Mouse (Mus musculus) liver, embryonic 14.5 days (tissue): Measurements from ENCODE around the gene Rtn1. TPM values are rescaled to one million over a fixed set of nuclear protein-coding genes. Genes with fewer than 3 reads are reported as not detected.

Experiments
- ATAC-seq: fragments of 200-750 bp; cut with Nextera tagmentation; 2 replicates; pipeline ENCODE4 v1.8.0; 2017; ENCODE audit warnings: moderate number of reproducible peaks, mild to moderate bottlenecking, moderate library complexity; ENCODE audit not compliant: insufficient read depth
- DNase-seq, 3 experiments: peaks; one replicate each; pipeline ENCODE4 v3.0.0-alpha.2; 2012 to 2013; ENCODE audit warnings: low read depth in 3 of 3, low spot score in 3 of 3
- H3K27ac ChIP-seq: fragments of 300-500 bp; sonication (generic); 2 replicates; pipeline ENCODE4 v1.5.1; 2014; ENCODE audit warnings: moderate library complexity, mild to moderate bottlenecking, control low read depth, inconsistent platforms
- H3K27me3 ChIP-seq: fragments of 300-500 bp; sonication (generic); 2 replicates; pipeline ENCODE4 v1.6.1; 2014; ENCODE audit warnings: mild to moderate bottlenecking, low read length, moderate library complexity; ENCODE audit not compliant: control insufficient read depth, insufficient read depth
- H3K36me3 ChIP-seq: fragments of 300-500 bp; sonication (generic); replicated peaks from 2 replicates; pipeline ENCODE4 v1.6.1; 2014; ENCODE audit warnings: low read depth; ENCODE audit not compliant: control insufficient read depth, insufficient read depth
- H3K4me1 ChIP-seq, 2 experiments: fragments of 200-500 bp in 1 of 2; fragments of 300-500 bp in 1 of 2; sonication (generic) in 1 of 2; replicated peaks; 2 replicates each; pipeline ENCODE4 v1.6.1; 2012 to 2014; ENCODE audit warnings: antibody characterized with exemption in 1 of 2, inconsistent platforms in 1 of 2, low read length in 1 of 2; ENCODE audit not compliant: control insufficient read depth in 2 of 2, insufficient read depth in 2 of 2
- H3K4me2 ChIP-seq: fragments of 300-500 bp; sonication (generic); 2 replicates; pipeline ENCODE4 v1.6.1; 2014; ENCODE audit warnings: low read depth, mild to moderate bottlenecking, control low read depth, moderate library complexity
- H3K4me3 ChIP-seq, 2 experiments: fragments of 200-500 bp in 1 of 2; fragments of 300-500 bp in 1 of 2; sonication (generic) in 1 of 2; 2 replicates each; pipeline ENCODE4 v1.5.1; 2012 to 2014; ENCODE audit warnings: low read depth in 2 of 2, low read length in 2 of 2, mild to moderate bottlenecking in 2 of 2, control low read depth in 1 of 2, inconsistent platforms in 1 of 2, moderate library complexity in 1 of 2; ENCODE audit not compliant: insufficient read depth in 1 of 2
- H3K9ac ChIP-seq: fragments of 300-500 bp; sonication (generic); replicated peaks from 2 replicates; pipeline ENCODE4 v1.6.1; 2014; ENCODE audit warnings: mild to moderate bottlenecking, control low read depth, moderate library complexity
- H3K9me3 ChIP-seq: fragments of 300-500 bp; sonication (generic); 2 replicates; pipeline ENCODE4 v1.6.1; 2016; ENCODE audit warnings: low read length, mixed read lengths; ENCODE audit not compliant: control insufficient read depth
- CTCF ChIP-seq: IDR thresholded peaks from 2 replicates; pipeline ENCODE4 v1.5.1; 2016; ENCODE audit warnings: antibody characterized with exemption, low read depth, control low read depth
- EP300 ChIP-seq: IDR thresholded peaks from 2 replicates; pipeline ENCODE4 v1.6.1; 2016; ENCODE audit warnings: antibody characterized with exemption, low read depth
- WGBS: fragments of 180-500 bp; shearing (Covaris S2); extraction: QIAGEN DNeasy Blood & Tissue Kit; methylation state at CpG from one replicate; pipeline ENCODE4 v1.1.7; 2014; ENCODE audit not compliant: insufficient replicate concordance; 5-methylcytosine and 5-hydroxymethylcytosine counted together
- polyA plus RNA-seq, 2 experiments: library from polyadenylated mRNA; depleted of rRNA in 1 of 2; stranded (reverse) in 1 of 2; unstranded in 1 of 2; fragments of >200 nt; fragmentation: Nextera tagmentation in 1 of 2; extraction: Ambion mirVana in 1 of 2; gene quantifications; 2 replicates each; pipeline versions ENCODE4 v1.2.1 to v1.2.3; 2012 to 2014

Gene Rtn1
- polyA plus RNA-seq, 2 experiments: 0.63 to 1.5 TPM

DNA sequence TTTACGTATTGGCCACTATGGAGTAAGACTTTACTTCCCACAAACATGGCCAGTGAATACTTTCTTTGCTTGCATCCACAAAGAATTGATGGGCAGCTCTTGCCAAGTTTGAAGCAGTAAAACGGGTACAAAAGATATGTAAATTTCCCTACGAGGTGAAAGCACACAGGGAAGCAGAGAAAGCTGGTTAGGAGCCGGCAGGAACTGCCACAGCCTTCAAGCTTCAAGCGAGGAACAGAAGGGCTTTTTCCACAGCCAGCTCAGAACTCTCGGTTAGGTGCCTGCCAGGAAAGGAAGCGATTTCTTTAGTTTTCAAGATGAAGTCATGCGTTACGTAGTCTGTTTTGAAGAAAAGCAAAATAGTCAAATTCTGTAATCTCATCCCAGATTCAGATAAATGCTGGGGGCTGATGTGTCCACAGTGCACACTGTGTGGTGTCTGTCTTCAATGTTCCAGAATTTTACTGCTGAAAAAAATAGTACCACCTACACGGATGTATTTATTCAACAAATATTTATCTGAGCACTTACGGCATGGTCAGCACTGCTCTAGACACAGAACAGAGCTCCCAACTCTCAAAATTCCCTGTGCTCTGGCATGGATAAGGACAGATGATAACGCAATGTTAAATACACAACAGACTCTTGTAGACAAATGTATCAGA, 169.5 kb downstream of the Rtn1 start:
- H3K4me2 ChIP-seq: no peak overlapping the region
- no peaks in the 10 kb centered on the region for H3K36me3 ChIP-seq
- no peak overlapping the region for H3K27ac ChIP-seq
- H3K27me3 ChIP-seq: peaks cover 14% of the 10 kb centered on the region
- ATAC-seq: no peak
- no peak for TF ChIP-seq EP300
- no peak for TF ChIP-seq CTCF
- H3K4me1 ChIP-seq: no peaks in the 10 kb centered on the region
- DNase-seq: no peak
- 46% methylated on average over 12 of the region's 12 CpGs for WGBS
- no peak overlapping the region for H3K4me3 ChIP-seq
- no peak overlapping the region for H3K9ac ChIP-seq
- no peaks in the 10 kb centered on the region for H3K9me3 ChIP-seq

DNA sequence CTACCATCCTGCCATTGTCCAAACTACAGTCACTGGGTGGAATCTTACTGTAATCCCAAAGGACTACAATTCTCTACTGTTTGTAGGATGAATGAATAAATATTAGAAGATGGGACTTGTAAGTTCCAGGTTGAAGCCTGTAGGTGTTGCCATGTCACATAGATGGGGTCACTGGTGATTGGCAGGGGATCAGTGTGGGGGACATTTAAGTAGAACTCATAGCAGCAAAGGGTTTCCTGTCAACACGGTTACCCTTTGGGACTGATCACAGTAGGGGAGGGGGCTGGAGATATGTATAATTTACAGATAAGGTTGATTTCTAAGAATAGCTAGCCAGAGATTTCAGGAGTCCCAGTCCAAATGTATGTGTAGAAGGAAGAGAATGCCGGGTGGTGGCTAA, 171.6 kb downstream of the Rtn1 start:
- Histone ChIP-seq H3K4me2 (no peak overlapping the region), H3K9ac (no peak overlapping the region), H3K27ac (no peak overlapping the region), H3K27me3 (peaks cover 14% of the 10 kb centered on the region), H3K4me1 (no peaks in the 10 kb centered on the region), H3K36me3 (no peaks in the 10 kb centered on the region), H3K4me3 (no peak overlapping the region), H3K9me3 (no peaks in the 10 kb centered on the region)
- ATAC-seq: no peak
- WGBS: 46% methylated on average over 2 of the region's 2 CpGs
- DNase-seq: no peak
- TF ChIP-seq EP300 (no peak), CTCF (no peak)

DNA sequence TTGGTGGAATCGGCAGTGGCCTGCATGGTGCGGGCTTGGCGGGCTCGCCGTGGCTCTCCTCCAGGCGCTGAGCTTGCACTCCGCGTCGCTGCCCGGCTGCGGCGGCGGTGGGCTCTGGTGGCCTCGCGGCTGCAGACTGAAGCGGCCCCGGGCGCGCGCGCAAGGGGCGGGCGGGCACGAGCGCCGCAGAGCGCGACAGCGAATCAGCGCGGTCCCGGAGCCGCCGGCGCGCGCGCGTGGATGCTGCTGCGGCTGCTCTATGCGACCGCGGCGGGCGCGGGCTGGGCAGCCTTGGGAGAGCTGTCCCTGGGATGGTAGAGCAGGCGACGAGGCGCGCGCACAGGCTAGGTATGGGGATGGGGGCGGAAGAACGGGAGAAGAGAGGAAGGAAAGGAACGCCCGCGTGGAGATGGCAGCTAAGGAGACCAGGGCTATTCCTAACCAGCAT, 172.3 kb downstream of the Rtn1 start:
- H3K4me3 ChIP-seq: peak overlapping the region in 1 of 2 experiments; percentile 34; a peak in 2 of 4 replicates
- no peak overlapping the region for H3K9ac ChIP-seq

DNA sequence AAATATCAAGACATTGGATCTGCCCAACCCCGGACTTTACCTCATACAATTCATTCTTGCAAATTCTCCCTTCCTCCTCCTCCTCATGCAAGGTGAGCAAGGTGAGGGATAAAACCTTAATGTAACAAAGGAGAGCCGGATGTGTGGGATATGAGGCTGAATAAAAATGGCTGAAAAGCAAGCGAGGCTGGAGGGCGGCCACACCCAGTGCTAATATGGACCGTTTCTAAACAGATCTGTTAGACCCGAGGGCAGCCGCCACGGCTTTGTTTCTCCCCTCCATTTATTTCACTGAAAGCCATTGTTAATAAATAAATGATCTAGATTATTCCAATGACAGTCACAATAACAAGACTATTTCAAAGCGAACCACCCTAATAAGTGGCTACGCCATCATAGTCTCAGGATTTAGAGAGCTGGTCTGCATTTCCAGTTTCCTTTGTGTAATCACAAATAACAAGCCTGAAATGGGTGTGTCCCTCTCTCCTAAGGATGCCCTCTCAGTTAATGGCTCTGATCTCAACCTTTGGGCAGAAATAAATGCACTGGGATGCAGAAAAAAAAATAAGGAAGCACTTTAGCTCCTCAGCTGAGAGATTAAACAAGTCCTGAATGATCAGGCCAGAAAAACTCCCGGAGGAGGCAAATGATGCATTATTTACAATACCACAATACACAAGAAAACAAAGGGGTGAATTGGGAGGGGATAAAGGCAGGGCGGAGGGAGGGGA, 173.1 kb downstream of the Rtn1 start:
- H3K9ac ChIP-seq: no peak overlapping the region
- H3K4me3 ChIP-seq: no peak overlapping the region

More for the DNA sequence above, 172.3 kb downstream of the Rtn1 start:
- ATAC-seq (no peak), DNase-seq (no peak)
- Histone ChIP-seq H3K4me2 (peak overlapping the region; percentile 54), H3K27ac (no peak overlapping the region), H3K27me3 (peaks cover 14% of the 10 kb centered on the region), H3K9me3 (no peaks in the 10 kb centered on the region), H3K36me3 (no peaks in the 10 kb centered on the region), H3K4me1 (no peaks in the 10 kb centered on the region)
- WGBS: 1% methylated on average over 56 of the region's 56 CpGs
- TF ChIP-seq EP300 (no peak), CTCF (no peak)

GRCm38 (mm10) chr12:72234966-72235365, 173.9 kb downstream of the Rtn1 start:
- H3K36me3 ChIP-seq: no peaks in the 10 kb centered on the region
- DNase-seq (no peak), ATAC-seq (no peak)
- no peak for TF ChIP-seq EP300
- TF ChIP-seq CTCF: no peak
- no peak overlapping the region for H3K9ac ChIP-seq
- no peak overlapping the region for H3K4me2 ChIP-seq
- WGBS: 75% methylated on average over 9 of the region's 9 CpGs
- H3K27me3 ChIP-seq: peaks cover 14% of the 10 kb centered on the region
- H3K4me1 ChIP-seq: no peaks in the 10 kb centered on the region
- H3K27ac ChIP-seq: no peak overlapping the region
- H3K4me3 ChIP-seq: no peak overlapping the region
- no peaks in the 10 kb centered on the region for H3K9me3 ChIP-seq

More for the DNA sequence above, 173.1 kb downstream of the Rtn1 start:
- Histone ChIP-seq H3K4me2 (no peak overlapping the region), H3K36me3 (no peaks in the 10 kb centered on the region), H3K27ac (no peak overlapping the region), H3K9me3 (no peaks in the 10 kb centered on the region), H3K4me1 (no peaks in the 10 kb centered on the region), H3K27me3 (peaks cover 14% of the 10 kb centered on the region)
- no peak for ATAC-seq
- 55% methylated on average over 12 of the region's 12 CpGs for WGBS
- TF ChIP-seq CTCF: no peak
- no peak for TF ChIP-seq EP300
- no peak for DNase-seq
